Mouse (Mus musculus) lung, postnatal 25 days (tissue): ENCODE results near the gene Hmga2.
"Not testable (repeated sequence)": the region's sequence is repeated elsewhere in the genome, so short reads cannot be mapped to it uniquely, and the experiment has no call there.

Experiments used
- DNase-seq: peaks from one replicate; pipeline ENCODE4 v3.0.0; 2022; ENCODE audit warnings: low spot score

The Hmga2 gene

DNA sequence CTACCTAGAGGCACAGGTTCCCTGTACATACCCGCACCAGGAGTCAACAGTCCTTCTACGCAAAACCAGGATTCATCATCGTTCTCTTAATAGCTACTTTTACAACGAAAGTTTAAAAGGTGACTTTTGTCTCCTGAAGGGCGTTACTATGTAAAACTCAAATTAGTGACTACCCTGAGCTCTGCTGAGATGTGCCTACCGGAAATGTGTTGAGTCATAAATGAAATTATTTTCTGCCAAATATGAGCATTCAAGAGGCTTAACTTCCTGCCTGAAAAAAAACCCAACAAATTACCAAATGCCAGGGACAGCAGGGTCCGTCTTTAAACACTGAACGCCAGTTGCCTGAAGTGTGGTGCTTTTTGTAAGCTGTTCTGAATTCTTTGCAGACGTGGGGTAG is 81.5 kb downstream of the Hmga2 start:
- no peak for DNase-seq

DNA sequence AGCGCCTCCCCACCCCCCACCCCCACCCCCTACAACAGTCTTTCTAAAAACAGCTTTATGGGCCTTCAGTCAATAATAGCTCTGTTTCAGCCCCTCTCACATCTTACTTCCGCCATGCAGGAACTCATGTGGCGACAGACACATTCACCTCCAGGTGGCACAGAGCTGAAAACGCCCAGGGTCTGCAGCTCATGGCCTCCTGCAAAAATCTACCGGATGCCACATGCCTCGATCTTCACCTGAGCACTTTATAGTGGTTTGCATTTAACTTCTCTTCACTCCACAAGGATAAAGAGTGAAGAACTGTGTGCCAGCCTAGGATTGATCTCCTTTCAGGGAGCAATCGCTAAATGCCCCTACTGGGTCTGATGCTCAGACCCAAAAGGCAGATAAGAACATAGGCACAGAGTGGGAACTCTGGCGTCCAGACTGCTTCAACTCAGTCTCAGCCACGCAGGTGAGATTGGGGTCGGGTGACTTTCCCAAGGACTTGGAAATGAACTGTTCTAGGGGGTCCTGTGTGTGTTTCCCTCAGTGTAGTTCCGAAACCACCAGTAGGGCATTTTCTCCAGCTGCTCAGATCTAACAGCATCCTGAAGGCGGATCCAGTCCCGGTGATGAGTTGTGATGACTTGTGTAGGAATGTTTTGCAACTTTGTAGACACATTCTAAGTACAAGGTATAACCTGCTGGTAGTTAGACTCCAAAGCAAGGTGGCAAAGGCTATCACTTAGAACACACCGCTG is 84.1 kb downstream of the Hmga2 start:
- DNase-seq, result no peak

DNA sequence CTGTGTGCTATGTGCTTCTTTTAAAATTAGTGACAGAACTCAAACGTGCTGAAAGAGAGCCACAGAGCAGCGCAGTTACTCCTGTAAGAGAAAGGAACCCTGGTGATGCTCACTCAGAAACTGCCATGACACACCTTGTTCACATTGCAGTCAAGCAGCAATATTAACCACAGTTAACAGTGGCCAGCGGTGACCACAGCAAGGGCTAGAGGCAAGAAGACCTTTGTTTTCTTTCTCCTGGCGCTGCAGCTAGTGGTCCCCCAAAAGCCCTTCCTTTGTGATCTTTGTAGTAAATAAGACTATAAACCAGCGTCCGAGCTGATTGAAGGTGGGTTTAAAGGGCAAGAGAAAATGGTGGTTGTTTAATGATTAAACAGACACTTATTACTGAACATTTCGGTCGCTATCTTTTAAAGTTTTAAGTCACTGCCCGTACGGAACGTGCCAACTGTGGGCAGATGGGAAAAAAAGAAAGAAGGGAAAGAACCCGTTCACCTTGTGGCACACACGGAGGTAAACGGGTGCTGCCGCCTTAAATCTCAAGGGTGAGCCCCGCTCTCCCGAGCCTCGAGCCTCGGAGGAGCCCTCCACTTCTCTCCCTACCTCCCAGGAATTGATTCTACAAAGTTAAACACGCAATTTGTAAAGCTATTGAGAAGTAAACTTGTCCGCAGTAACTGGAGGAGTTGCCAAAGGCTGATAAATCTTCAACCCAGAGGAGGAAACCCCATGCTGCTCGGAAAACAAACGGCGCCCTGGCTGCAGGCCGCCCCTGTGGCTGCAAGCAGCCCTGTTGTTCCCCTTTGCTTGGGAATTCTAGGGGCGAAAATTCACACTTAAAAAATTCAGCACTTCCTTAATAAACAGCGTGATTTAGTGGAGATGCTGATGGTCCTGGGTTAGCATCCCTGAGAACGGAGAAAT is 85.1 kb downstream of the Hmga2 start:
- DNase-seq, result no peak

DNA sequence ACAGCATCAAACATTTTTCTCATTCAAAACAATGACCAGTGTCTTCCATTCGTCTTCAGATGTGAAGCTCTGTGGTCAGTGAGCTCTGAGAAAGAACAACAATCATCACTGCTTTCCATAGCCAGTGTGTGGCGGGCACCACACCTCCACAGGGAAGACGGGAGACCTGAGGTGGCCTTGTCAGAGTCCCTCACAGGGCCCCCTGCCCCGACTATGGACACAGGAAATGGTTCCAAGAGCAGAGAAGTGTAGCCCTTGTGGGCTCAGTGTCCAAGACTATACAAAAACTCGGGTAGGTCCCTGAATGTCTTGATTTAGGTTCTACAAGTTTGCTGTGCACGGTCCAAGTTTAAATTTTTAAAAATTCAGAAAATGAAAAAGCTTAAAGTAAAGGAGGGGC is 86.6 kb downstream of the Hmga2 start:
- DNase-seq, result no peak

DNA sequence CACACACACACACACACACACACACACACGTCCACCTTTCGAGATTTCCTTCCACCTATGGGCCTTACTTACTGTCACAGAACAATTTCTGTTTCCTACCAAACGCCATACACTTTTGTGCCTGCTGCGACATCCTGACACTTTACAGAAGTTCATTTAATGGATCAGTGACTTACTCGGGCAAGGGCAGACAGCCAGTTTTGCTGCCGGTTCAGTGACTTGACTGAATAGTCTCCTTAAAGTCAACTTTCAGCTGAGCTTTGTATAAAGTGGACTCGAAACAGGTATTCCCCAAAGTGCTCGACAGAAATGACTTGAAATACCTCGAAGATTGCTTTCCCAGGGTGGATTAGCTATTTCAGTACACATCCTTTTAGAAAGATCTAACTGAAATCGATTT is 87.3 kb downstream of the Hmga2 start:
- DNase-seq, result no peak

DNA sequence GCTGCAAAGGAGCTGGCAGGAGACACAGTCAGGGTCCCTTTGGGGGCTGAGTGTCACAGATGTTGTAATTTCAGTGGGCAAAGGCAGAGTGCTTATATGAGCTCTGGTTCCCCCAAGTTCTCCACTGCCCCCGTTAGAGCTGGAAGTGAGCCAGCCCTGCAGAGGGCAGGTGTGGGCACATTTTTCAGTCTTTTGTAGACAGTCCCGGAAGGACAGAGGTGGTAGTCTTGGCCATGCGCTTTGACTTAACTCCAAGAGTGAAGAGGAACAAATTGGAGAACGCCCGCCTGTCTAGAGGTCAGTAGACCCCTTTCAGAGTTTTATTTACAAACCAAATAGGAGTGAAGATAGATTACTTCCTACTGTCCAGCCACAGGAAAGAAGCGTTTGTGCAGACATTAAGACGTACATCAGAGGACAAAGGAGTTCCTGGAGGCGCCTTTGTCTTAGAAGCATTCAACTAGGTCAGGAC is 87.8 kb downstream of the Hmga2 start:
- DNase-seq, result no peak

DNA sequence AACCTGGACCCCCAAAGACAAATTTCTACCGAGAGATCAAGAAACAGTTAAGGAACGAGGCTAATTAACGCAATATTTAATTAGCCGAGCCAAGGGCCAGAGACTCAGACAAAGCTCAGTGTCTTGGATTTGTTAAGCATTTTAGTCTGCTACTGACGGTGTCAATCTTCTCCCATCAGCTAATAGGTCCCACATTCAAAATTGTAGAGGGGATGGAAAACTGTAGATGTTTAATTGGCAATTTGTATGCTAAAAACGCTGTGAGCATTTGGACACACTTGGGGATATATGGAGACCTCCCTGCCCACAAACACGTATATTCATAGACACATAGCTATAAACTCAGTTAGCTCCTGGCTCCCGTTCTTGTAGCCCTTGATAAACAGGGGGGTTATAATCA is 89.2 kb downstream of the Hmga2 start:
- DNase-seq, result no peak

DNA sequence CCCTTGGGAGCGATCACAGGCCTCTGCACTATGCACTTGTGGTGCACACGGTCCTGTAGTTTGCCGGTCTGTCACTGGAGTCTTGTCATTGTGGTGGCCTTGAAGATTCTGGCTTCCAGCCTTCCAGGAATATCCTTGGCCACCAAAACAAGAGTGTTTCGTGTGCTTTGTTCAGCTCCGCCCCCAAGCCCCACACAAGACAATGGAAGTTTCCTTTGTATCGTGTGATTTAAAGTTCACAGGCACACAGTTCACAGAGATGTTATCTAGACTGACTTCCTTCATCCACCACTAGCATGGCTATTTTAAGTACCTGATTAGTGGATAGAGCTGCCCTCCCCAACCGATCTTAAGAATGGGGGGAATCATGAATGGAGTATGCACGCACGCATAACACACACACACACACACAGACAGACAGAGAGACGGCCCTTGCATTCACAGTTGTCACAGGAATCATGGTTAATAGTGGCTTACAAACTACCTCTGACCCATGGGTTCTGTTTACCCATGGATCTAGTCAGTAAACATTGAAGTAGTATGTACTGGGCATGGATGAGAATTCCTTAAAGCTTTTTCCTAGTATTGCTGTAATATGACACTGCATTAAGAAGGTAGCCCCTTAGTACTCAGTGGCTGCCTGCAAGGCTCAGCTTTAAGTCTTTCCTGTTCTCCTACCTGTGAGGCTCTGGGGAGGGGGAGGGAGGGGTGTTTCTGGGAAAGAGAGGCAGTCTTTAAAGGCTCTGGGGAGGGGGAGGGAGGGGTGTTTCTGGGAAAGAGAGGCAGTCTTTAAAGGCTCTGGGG is 91.3 kb downstream of the Hmga2 start:
- DNase-seq, result no peak

DNA sequence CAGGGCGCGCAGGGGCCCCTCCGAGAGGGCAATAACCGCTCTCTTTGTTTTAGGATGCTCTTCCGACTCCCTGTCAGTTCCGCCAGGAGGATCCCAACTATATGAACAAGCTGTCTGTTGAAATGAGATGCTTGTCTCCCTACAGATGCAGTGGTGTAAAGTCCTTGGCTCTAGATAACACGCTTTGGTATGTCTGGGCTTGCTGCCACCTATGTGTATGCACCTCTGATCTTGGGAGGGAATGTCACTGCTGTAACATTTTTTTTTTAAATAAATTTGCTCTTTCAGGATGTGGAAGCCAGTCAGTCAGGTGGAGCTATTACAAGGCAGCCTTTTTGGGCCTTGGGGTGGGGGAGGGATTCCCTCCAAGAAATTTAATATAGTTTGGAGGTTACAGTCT is 92.2 kb downstream of the Hmga2 start:
- DNase-seq, result no peak

DNA sequence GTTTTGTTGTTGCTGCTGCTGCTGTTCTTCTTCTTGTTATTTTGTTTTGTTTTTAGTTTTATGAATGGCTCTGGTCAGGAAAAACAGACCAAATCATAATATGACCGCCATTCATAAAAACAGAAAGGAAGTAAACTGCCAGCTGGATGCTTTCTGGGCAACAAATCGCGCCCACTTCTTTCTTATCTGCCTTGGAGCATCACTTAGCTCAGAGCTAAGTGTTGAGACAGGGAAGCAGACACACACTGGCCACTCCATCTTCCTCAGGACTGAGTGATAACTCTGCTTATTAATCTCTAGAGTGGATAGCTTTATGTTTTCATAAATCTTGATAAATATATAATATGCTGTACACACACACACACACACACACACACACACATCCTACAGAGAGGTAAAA is 98.5 kb downstream of the Hmga2 start:
- DNase-seq, result no peak

DNA sequence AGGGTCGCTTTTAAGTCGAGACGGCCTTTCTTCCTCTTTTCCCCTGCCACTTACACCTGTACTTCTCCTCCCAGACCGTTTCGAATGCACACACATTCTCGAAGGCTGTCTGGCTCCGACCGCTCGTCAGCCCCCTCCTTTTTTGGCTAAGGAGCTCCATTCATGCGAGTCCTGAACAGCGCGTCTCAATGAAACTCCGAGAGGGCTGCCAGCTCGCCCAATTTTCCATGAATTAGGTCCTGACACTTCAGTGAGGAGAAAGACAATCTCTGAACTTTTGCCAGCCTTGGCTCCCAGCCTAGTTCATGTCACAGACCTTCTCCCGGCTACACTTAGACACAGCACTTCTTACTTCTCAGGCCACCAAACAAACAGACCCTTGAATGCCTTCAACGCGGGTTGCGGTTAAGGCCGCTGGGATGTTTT is 98.9 kb downstream of the Hmga2 start:
- peak; percentile 54 for DNase-seq

DNA sequence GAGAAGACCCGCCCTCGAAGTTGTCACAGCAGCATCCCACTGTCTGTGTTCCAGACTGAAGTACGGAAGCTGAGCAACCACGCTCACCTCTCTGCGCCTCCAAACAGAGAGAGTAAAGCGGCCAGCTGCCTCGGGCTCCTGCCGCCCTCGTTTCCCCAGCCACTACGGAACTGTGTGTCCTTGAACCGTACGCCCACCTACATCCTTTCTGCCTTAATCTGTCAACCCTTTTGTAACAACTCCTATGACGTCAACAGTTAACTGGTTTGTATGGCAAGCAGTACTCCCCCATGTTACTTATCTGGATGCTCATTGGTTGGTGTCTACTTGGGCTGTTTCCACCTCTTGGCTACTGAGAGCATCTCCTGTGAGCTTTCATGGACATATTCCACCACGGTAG is 100.8 kb downstream of the Hmga2 start:
- no peak for DNase-seq

DNA sequence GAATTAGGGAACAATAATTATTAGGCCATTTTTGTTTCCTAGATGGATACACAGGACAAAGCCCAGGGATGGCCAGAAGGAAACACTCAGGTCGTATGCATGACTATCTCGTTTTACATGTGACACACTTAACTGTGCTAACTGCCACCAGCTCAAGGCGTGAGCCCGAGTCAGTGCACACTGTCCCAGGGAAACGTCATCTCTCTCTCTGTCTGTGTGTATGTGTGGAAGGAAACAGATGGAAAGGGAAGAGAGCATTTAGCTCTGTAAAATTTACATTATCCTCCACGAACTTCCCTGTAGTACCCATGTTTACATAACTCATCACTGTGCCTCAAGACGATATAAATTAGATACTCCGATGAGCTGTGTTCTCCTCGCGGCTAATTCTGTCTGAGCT is 105.1 kb downstream of the Hmga2 start:
- no peak for DNase-seq

DNA sequence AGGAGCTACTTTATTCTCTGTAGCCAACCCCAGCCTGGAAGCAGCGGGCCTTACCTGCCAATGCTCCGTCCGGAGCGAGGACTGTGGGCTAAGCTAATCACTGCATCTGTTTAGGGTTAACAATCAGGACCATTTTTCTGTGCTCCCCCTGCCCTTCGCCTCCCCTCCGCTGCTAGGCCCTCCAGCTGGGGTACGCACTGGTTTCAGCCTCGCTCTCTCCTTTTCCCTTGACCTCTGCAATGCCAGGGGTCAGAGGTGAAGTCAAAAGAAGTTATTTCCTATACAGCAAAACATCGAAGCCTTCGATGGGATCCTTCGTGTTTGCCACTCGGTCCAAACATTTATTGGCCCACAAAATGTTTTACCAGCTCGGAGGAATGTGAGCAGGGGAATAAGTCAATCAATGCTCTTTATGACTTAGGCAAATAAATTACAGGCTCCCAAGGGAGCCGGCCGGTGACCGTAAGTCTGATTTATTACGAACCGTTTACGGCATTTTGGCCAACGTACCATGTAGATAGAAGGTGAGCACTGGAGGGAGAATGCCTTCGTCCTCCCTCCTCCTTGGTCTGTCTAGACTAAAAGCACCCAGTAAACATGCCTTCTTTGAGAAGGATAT is 107.0 kb downstream of the Hmga2 start:
- no peak for DNase-seq

DNA sequence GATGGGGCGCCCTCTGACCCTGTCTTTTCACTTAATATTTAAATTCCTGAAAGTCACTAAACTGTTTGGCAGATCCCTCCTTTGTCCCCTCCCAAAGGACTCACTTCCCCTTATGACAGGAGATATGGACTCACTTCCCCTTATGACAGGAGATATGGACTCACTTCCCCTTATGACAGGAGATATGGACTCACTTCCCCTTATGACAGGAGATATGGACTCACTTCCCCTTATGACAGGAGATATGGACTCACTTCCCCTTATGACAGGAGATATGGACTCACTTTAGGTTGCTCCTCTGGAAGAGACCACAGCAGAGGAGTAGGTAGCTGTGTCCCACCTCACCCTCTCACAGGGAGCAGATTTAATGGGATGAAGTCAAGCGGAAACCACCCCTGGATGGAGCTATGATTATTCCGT is 110.1 kb downstream of the Hmga2 start:
- DNase-seq, result not testable (repeated sequence)

DNA sequence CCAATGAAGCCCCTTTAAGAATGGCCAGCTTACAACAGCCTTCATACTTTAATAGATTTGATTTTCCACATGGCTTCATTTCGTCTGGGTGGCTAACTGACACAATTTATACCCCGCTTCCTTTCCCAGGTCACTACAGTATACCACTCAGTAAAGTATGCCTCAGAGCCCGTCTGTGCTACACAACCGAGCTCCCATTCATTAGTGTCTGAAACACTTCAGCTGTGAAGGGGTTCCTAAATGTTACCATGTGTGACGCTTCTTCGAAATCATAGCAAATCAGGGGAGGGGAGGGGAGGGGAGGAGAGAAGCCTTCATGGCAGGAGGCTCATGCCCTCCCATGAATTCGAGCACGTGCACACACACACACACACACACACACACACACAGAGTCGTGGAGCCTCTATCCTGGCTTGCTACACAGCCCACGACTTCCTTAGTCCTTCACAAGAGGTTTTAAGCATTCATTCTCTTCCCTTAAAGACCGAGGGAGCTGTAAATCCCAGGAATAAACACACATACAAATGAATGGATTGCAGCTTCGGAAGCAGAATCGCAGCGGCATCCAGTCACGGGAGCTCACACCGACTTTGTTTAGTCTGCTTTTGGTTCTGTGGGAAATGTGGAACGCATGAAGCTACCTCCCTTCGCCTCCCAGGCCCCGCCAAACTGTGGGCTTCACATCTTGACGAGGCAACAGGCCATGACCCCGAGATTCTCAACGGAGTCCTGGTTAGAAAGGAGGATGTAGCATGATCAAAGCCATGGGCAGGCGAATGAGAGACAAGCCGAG is 110.7 kb downstream of the Hmga2 start:
- no peak for DNase-seq

DNA sequence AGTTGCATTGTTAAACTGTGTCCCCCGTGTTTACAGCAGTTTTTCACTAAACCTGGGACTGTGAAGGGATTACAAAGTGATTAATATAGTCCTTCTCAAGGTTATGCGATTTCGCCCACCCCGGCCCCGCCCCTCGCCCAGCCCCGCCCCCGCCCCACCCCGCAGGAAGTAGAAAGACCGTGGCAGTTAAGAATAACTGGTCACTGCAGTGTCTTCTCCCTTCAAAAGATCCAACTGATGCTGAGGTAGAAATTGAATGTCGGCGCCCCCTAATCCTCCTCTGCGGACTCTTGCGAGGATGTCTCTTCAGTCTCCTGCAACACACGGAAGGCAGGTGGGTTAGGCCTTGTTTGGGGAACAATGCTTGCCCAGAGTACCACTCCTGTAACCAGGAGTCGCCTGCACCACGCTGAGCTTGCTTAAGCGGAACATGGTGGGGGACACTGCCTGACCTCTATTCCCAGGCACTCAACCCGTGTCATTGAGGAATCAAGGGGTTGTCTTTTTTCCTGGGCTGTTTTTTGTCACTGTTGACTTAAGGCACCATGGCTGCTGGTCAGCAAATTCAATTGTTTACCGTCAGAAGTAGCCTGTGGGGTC is 112.2 kb downstream of the Hmga2 start:
- no peak for DNase-seq

DNA sequence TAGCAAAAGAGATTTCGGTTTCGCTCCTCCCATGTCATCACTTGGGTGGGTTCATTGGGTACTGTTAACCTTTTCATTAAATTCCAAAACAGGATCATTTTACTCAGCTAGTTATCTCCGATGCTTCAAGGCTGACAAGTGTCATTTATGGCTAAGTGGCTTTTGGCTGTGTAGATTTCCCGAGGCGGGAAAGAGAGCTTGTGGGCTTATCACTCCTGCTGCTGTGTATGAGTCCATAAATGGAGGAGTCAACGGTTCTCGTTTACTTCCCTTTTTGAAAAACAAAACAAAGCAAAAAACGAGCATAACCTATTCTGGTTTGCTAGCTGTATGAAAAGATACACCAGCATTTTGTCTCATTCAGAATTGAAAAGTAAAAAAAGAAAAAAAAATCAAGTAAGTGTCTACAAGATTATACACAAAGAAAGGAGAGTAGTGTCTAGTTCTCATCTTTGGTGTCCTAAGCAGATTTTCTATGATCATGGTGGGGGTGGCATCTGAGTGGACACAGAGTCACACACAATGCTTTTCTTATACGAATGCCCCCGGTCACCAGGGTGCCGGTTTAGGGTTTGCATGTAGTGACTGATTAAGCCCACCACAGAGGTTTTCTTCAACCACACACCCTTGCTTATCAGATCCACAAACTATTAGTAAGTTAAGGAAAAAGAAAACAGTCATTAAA is 112.8 kb downstream of the Hmga2 start:
- not testable (repeated sequence) for DNase-seq

DNA sequence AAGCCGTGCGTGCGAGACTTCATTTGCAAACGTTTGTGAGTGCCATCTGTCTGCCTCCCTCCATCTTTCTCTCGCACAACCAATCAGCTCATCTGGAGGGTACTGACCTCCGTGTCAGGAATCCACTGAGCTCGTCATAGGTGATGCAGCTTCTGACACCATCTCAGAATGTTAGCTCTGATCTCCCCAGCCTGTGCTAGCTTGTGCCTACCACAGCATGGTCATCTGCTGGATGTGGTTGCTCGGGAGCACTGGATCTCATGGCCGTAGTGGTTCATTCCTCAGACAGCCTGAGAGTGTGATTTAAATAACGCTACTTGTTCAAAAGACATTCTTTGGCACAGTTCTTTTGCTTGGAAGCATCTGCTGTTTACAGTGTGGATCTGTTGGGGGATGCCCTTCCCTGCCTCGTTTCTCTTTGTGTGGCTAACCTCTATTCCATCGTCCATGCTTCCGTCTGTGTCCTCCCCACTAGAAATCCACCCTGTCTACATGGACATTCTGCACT is 121.7 kb downstream of the Hmga2 start:
- no peak for DNase-seq

DNA sequence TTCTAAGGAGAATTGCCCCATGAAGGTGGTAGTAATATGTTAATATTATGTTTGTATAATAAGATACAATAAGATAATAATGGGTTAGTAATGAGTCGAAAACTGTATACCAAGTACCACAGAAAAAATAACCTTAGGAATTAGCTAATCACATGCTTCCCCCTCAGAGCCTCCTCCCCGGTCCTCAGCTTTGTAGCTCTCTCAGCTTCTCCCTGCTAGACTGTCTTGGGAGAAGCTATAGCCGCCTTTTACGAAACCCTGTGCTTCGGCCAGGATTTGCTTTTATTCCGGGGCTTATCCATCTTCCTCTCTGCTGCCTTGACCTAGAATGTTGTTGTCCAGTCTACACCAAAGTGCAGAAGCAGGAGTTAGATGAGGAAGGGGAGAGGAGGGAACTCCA is 130.9 kb downstream of the Hmga2 start:
- no peak for DNase-seq
